Mouse (Mus musculus): ENCODE data around the gene Igflr1.

The Igflr1 gene

DNA sequence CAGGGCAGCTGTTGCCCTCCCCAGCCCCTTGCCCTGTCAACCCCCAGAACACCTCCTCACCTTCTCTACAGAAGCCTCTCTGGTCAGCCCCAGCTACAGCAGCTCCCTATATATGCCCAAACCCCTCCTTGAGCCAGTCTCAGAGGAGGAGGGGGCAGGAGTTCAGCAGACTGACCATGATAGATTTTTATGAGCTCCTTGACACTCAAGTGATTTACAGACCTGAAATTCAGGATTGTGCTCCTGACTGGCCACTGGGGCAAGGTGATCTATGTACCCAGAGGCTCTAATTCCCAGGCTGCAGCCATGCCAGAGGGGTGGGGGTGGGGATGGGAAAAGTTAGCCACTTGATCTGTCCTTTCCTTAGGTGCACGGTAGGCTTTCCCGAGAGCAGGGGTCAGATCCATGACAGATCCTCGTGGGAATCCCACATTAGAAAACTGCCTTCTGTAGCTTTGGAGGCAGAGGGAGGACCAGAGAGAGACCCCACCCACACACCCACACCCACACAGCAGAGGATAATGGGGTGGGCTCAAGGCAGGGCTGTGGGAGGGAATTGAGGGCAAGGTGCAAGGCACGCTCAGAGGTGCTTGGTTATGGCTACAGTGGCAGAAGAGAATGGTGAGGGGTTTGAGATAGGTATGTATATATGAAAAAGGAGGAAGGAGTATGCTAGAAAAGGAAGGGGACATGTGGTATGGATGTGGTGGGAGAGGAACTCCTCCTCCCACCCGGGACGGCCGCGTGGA is 47.6 kb downstream of the Igflr1 start, which contains the start of gene Upk1a:
Upk1a (minus strand) TSS at position 194 of the 749 bp plus-strand sequence.
- DNase-seq (ENCODE audit: extremely low spot score, low read depth, low spot score): no peak

DNA sequence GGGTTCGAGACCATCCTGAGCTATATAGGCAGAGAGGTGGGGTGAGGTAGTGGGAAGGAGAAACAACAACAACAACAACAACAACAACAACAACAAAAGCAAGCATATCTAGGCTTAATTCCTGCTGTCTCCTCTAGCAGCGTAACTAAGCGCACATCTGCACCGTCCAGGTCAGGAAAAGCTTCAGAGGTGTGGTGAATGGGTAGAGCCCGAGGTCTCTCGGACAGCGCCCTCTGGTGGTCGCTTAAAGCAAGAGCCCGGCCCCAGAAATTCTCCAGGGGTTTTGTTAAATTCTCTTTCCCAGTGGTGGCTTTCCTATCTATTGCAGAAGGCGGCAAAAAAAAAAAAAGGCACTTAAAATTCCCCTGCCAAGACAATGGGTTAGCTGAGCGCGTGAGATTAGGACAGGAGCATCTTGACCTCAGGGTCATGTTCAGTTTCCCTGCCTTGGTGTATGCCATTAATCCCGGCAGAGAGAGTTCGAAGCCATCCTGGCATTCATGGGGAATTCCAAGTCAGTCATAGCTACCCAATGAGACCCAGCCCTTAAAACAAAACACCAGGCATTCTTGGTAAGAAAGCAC is 48.4 kb downstream of the Igflr1 start:
- DNase-seq (ENCODE audit: extremely low spot score, low read depth, low spot score): no peak

DNA sequence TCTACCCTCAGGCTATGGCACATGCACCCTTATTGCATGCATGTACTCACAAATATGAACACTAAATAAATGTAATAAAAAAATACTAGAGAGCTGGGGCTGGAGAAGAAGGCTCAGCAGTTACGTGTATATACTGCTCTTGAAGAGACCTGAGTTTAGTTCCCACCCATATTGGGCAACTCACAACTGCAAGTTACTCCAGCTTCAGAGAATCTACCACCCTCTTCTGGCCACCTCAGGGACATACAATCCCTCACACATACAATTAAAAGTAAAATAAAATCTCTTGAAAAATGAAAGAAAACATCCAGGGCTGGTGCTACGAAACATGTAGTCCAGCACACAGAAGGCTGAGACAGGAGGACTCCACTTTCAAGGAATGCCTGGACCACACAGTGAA is 49.2 kb downstream of the Igflr1 start:
- DNase-seq (ENCODE audit: extremely low spot score, low read depth, low spot score): no peak

DNA sequence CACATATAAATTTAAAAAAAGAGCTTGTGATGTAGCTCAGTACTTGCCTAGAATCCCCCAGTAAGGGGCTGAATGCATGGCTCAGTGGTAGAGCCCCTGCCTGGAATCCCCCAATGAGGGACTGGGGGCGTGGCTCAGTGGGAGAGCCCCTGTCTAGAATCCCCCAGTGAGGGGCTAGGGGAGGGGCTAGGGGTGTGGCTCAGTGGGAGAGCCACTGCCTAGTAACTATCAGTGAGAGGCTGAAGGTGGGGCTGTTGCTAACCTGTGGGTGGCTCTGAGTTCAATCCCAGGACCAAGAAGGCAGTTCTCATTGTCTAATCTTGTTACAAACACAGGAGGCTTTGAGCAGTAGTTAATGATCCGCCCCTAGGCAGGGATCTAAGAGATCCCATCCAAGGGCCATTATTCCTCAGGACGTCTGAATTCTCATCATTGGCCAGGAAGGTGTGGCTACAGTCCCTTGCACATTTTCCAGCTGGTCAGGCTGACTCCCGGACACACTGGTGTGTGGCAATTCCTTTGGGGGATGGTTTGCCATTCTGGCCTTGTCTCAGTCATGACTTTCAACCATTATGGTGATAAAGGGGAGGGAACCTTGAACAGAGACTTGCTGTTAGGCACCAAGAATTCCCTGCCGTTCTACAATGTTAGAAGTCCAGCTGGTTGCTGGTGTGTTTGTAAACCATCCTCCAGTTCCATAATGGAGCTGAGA is 50.0 kb downstream of the Igflr1 start:
- DNase-seq (ENCODE audit: extremely low spot score, low read depth, low spot score): no peak
